Mouse (Mus musculus): ENCODE results near the gene Pitx2. TPM values are rescaled to one million over a fixed set of nuclear protein-coding genes. Genes with fewer than 3 reads are reported as not detected.

Pitx2 gene
- polyA plus RNA-seq, 1 experiment from 2014 or later = 35.6 TPM

GRCm38 (mm10) chr3:129212038-129212645 is 12.5 kb downstream of the Pitx2 start:
- H3K27ac ChIP-seq (ENCODE audit: low read depth) = no peak overlapping the region
- no peaks in the 10 kb centered on the region for H3K36me3 ChIP-seq (ENCODE audit: control insufficient read depth, insufficient read depth, low read length)
- ATAC-seq (replicated peaks; ENCODE audit: low FRiP score, low TSS enrichment, low read depth) = no peak
- H3K4me3 ChIP-seq (ENCODE audit: low read depth, low read length) = no peak overlapping the region
- H3K4me1 ChIP-seq (replicated peaks; ENCODE audit: control insufficient read depth, insufficient read depth, low read length) = peaks cover 6% of the 10 kb centered on the region; the same call in 1 of the 2 replicates
- H3K27me3 ChIP-seq (replicated peaks; ENCODE audit: control insufficient read depth, insufficient read depth, low read length) = peaks cover 93% of the 10 kb centered on the region
- 9% methylated on average over 7 of the region's 7 CpGs for WGBS
- DNase-seq (ENCODE audit: low spot score) = peak; percentile 60
- no peak overlapping the region for H3K9ac ChIP-seq (ENCODE audit: low read length)
- H3K9me3 ChIP-seq (ENCODE audit: control insufficient read depth, low read length) = no peaks in the 10 kb centered on the region
- peak overlapping the region; percentile 75 for H3K4me2 ChIP-seq (ENCODE audit: low read length)

- DNase-seq (ENCODE audit: low spot score) (no peak), ATAC-seq (replicated peaks; ENCODE audit: low FRiP score, low TSS enrichment, low read depth) (no peak)
- H3K9me3 ChIP-seq (ENCODE audit: control insufficient read depth, low read length) = no peaks in the 10 kb centered on the region
- H3K27ac ChIP-seq (ENCODE audit: low read depth) = no peak overlapping the region
- no peak overlapping the region for H3K4me3 ChIP-seq (ENCODE audit: low read depth, low read length)
- H3K4me2 ChIP-seq (ENCODE audit: low read length) = peak overlapping the region; percentile 75
- H3K27me3 ChIP-seq (replicated peaks; ENCODE audit: control insufficient read depth, insufficient read depth, low read length) = peaks cover 93% of the 10 kb centered on the region
- no peak overlapping the region for H3K9ac ChIP-seq (ENCODE audit: low read length)
- no peaks in the 10 kb centered on the region for H3K36me3 ChIP-seq (ENCODE audit: control insufficient read depth, insufficient read depth, low read length)
- WGBS = 8% methylated on average over 11 of the region's 11 CpGs
- H3K4me1 ChIP-seq (replicated peaks; ENCODE audit: control insufficient read depth, insufficient read depth, low read length) = peaks cover 6% of the 10 kb centered on the region; the same call in 1 of the 2 replicates
Measured at GRCm38 (mm10) chr3:129212807-129213206, 13.1 kb downstream of the Pitx2 start.

DNA sequence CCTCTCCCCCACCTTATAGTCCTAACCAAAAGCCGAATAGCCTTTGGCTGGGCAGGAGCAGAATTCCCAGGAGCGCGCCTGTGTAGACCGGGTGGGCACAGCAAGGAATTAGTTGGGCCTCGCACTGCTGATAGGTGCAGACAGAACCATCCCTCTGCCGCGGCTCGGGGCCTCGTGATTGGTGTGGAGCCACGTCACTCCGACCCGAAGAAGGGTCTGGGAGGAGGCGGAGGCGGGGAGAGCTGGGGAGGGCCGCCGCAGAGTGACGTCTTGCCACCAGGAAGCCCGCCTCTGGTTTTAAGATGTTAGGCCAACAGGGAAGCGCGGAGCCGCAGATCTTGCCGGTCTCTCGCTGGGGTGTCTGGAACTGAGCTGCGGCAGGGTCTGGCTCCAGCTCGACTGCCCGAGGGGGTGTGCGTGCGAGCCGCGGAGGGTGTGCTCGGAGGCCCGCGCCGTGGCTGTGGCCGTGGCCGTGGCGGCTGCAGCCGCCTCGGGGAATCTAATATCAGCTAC is 14.0 kb downstream of the Pitx2 start:
- ATAC-seq (replicated peaks; ENCODE audit: low FRiP score, low TSS enrichment, low read depth) (peak; percentile 93), DNase-seq (ENCODE audit: low spot score) (peak; percentile 98)
- Histone ChIP-seq H3K36me3 (ENCODE audit: control insufficient read depth, insufficient read depth, low read length) (no peaks in the 10 kb centered on the region), H3K9ac (ENCODE audit: low read length) (peak overlapping the region; percentile 59), H3K4me2 (ENCODE audit: low read length) (peak overlapping the region; percentile 75), H3K9me3 (ENCODE audit: control insufficient read depth, low read length) (no peaks in the 10 kb centered on the region), H3K27ac (ENCODE audit: low read depth) (peak overlapping the region; percentile 62; the same call in 1 of the 2 replicates), H3K4me1 (replicated peaks; ENCODE audit: control insufficient read depth, insufficient read depth, low read length) (peaks cover 6% of the 10 kb centered on the region; the same call in 1 of the 2 replicates), H3K4me3 (ENCODE audit: low read depth, low read length) (peak overlapping the region; percentile 53), H3K27me3 (replicated peaks; ENCODE audit: control insufficient read depth, insufficient read depth, low read length) (peaks cover 93% of the 10 kb centered on the region)
- under 1% methylated on average over 38 of the region's 39 CpGs for WGBS

DNA sequence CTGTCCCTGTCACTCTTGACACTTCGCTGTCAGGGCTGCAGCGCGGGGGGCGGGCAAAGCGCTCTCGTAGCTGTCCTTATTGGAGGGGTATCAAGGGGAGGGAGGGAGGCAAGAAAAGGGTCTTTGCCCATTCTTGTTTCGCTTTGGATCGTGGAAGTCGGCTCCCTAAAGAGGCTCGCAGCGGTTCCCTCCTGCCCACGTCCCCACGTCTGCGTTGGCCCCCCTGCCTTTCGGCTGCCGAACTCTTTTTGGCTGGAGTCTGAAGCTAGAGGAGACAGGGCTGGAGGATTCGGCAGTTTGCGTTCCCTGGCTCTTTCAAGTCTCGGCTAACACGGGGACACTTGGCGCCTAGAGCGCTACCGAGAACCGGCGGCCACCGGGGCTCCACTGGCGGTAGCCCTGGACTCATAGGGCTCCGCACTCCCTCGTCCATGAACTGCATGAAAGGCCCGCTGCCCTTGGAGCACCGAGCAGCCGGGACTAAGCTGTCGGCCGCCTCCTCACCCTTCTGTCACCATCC is 14.5 kb downstream of the Pitx2 start:
- no peaks in the 10 kb centered on the region for H3K9me3 ChIP-seq (ENCODE audit: control insufficient read depth, low read length)
- no peaks in the 10 kb centered on the region for H3K36me3 ChIP-seq (ENCODE audit: control insufficient read depth, insufficient read depth, low read length)
- H3K27ac ChIP-seq (ENCODE audit: low read depth) = peak overlapping the region; percentile 62; the same call in 1 of the 2 replicates
- DNase-seq (ENCODE audit: low spot score) (no peak), ATAC-seq (replicated peaks; ENCODE audit: low FRiP score, low TSS enrichment, low read depth) (peak; percentile 0)
- peak overlapping the region; percentile 75 for H3K4me2 ChIP-seq (ENCODE audit: low read length)
- WGBS = 2% methylated on average over 34 of the region's 34 CpGs
- H3K27me3 ChIP-seq (replicated peaks; ENCODE audit: control insufficient read depth, insufficient read depth, low read length) = peaks cover 93% of the 10 kb centered on the region
- peak overlapping the region; percentile 59 for H3K9ac ChIP-seq (ENCODE audit: low read length)
- H3K4me1 ChIP-seq (replicated peaks; ENCODE audit: control insufficient read depth, insufficient read depth, low read length) = peaks cover 6% of the 10 kb centered on the region; the same call in 1 of the 2 replicates
- H3K4me3 ChIP-seq (ENCODE audit: low read depth, low read length) = peak overlapping the region; percentile 53

GRCm38 (mm10) chr3:129214666-129215161 is 15.0 kb downstream of the Pitx2 start:
- Histone ChIP-seq H3K27ac (ENCODE audit: low read depth) (peak overlapping the region; percentile 62; the same call in 1 of the 2 replicates), H3K4me1 (replicated peaks; ENCODE audit: control insufficient read depth, insufficient read depth, low read length) (peaks cover 6% of the 10 kb centered on the region; the same call in 1 of the 2 replicates), H3K9ac (ENCODE audit: low read length) (peak overlapping the region; percentile 59), H3K4me3 (ENCODE audit: low read depth, low read length) (peak overlapping the region; percentile 53), H3K27me3 (replicated peaks; ENCODE audit: control insufficient read depth, insufficient read depth, low read length) (peaks cover 93% of the 10 kb centered on the region), H3K36me3 (ENCODE audit: control insufficient read depth, insufficient read depth, low read length) (no peaks in the 10 kb centered on the region), H3K4me2 (ENCODE audit: low read length) (peak overlapping the region; percentile 75), H3K9me3 (ENCODE audit: control insufficient read depth, low read length) (no peaks in the 10 kb centered on the region)
- whole genome bisulfite sequencing = 5% methylated on average over 30 of the region's 31 CpGs
- DNase-seq (ENCODE audit: low spot score) (peak; percentile 79), ATAC-seq (replicated peaks; ENCODE audit: low FRiP score, low TSS enrichment, low read depth) (peak; percentile 6; the same call in 1 of the 2 replicates)

DNA sequence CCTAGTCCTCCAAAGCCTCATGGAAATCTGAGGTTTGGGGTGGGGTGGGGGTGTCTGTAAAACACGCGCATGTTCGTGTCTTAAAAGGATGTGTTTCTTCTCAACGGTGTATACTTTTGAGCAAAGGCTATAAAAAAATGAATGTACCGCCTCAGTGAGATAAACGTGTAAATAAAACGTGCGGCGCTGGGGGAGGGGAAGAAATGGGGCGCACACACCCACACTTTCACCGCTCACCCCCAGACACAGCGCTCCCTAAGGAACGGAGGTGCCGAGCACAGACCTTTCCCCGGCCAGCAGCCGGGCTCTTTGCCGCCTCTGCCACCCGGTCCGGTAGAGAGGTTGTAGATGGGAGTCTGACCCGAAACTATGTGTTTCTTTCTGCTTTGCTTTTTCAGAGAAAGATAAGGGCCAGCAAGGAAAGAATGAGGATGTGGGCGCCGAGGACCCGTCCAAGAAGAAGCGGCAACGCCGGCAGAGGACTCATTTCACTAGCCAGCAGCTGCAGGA is 15.6 kb downstream of the Pitx2 start:
- DNase-seq (ENCODE audit: low spot score) = no peak
- peak overlapping the region; percentile 62; the same call in 1 of the 2 replicates for H3K27ac ChIP-seq (ENCODE audit: low read depth)
- peaks cover 93% of the 10 kb centered on the region for H3K27me3 ChIP-seq (replicated peaks; ENCODE audit: control insufficient read depth, insufficient read depth, low read length)
- no peak for ATAC-seq (replicated peaks; ENCODE audit: low FRiP score, low TSS enrichment, low read depth)
- peaks cover 6% of the 10 kb centered on the region; the same call in 1 of the 2 replicates for H3K4me1 ChIP-seq (replicated peaks; ENCODE audit: control insufficient read depth, insufficient read depth, low read length)
- peak overlapping the region; percentile 59 for H3K9ac ChIP-seq (ENCODE audit: low read length)
- no peaks in the 10 kb centered on the region for H3K36me3 ChIP-seq (ENCODE audit: control insufficient read depth, insufficient read depth, low read length)
- H3K4me2 ChIP-seq (ENCODE audit: low read length) = peak overlapping the region; percentile 75
- 11% methylated on average over 26 of the region's 26 CpGs for WGBS
- H3K9me3 ChIP-seq (ENCODE audit: control insufficient read depth, low read length) = no peaks in the 10 kb centered on the region
- peak overlapping the region; percentile 53 for H3K4me3 ChIP-seq (ENCODE audit: low read depth, low read length)

DNA sequence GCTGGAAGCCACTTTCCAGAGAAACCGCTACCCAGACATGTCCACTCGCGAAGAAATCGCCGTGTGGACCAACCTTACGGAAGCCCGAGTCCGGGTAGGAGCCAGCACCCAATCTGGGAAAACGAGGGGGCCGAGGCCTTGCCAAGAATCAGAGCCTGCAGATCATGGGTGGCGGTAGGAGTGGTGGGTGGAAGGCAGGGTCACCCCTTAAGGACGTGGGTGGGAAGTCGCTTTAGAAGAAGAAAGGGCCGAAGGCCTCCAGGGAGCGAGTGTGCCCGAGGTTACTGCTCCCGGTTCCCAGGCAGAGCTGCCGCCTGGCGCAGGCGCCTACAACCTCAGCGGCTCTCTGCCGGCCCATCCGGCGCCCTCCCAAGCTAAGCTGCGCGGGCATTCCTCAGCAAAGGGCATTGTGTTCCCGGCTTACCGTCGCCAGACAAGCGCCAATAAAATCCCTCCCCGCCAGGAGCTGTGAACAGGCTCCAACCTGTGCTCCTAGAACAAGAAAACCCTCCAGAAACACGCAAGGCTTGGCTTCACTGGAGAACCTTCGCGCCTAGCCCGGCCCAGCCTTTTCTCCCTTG is 16.2 kb downstream of the Pitx2 start:
- Histone ChIP-seq H3K4me1 (replicated peaks; ENCODE audit: control insufficient read depth, insufficient read depth, low read length) (peaks cover 6% of the 10 kb centered on the region; the same call in 1 of the 2 replicates), H3K4me2 (ENCODE audit: low read length) (peak overlapping the region; percentile 75), H3K36me3 (ENCODE audit: control insufficient read depth, insufficient read depth, low read length) (no peaks in the 10 kb centered on the region), H3K9ac (ENCODE audit: low read length) (peak overlapping the region; percentile 59), H3K27ac (ENCODE audit: low read depth) (peak overlapping the region; percentile 57), H3K9me3 (ENCODE audit: control insufficient read depth, low read length) (no peaks in the 10 kb centered on the region), H3K27me3 (replicated peaks; ENCODE audit: control insufficient read depth, insufficient read depth, low read length) (peaks cover 89% of the 10 kb centered on the region), H3K4me3 (ENCODE audit: low read depth, low read length) (peak overlapping the region; percentile 53)
- DNase-seq (ENCODE audit: low spot score) = peak; percentile 86
- 15% methylated on average over 35 of the region's 35 CpGs for WGBS
- no peak for ATAC-seq (replicated peaks; ENCODE audit: low FRiP score, low TSS enrichment, low read depth)

GRCm38 (mm10) chr3:129216491-129216890 is 16.8 kb downstream of the Pitx2 start:
- ATAC-seq (replicated peaks; ENCODE audit: low FRiP score, low TSS enrichment, low read depth) = no peak
- H3K27ac ChIP-seq (ENCODE audit: low read depth) = peak overlapping the region; percentile 48; the same call in 1 of the 2 replicates
- peak overlapping the region; percentile 75 for H3K4me2 ChIP-seq (ENCODE audit: low read length)
- no peaks in the 10 kb centered on the region for H3K36me3 ChIP-seq (ENCODE audit: control insufficient read depth, insufficient read depth, low read length)
- H3K4me3 ChIP-seq (ENCODE audit: low read depth, low read length) = peak overlapping the region; percentile 53
- H3K27me3 ChIP-seq (replicated peaks; ENCODE audit: control insufficient read depth, insufficient read depth, low read length) = peaks cover 89% of the 10 kb centered on the region
- no peak for DNase-seq (ENCODE audit: low spot score)
- WGBS = 21% methylated on average over 9 of the region's 9 CpGs
- H3K9me3 ChIP-seq (ENCODE audit: control insufficient read depth, low read length) = no peaks in the 10 kb centered on the region
- H3K4me1 ChIP-seq (replicated peaks; ENCODE audit: control insufficient read depth, insufficient read depth, low read length) = peaks cover 6% of the 10 kb centered on the region; the same call in 1 of the 2 replicates
- H3K9ac ChIP-seq (ENCODE audit: low read length) = peak overlapping the region; percentile 59
